Mouse (Mus musculus): ENCODE measurements around the gene Rgl2. TPM values are rescaled to one million over a fixed set of nuclear protein-coding genes. Genes with fewer than 3 reads are reported as not detected.

Rgl2 gene
- total RNA-seq, 2 experiments from 2014 or later = 5.2 to 9.7 TPM

Other genes with a start within 250 kb of the Rgl2 start
- 1,242 and 1,297 TPM in 2 replicates for gene Hnrnpm, start 242.7 kb upstream of the Rgl2 start, total RNA-seq (2015; ENCODE audit: low replicate concordance)
- gene Hnrnpm, start 242.7 kb upstream of the Rgl2 start, total RNA-seq (2017; ENCODE audit: low replicate concordance) = 1,014 and 1,409 TPM in 2 replicates
- 910 and 992 TPM in 2 replicates for gene March2, start 210.9 kb upstream of the Rgl2 start, total RNA-seq (2015; ENCODE audit: low replicate concordance)
- gene March2, start 210.9 kb upstream of the Rgl2 start, total RNA-seq (2017; ENCODE audit: low replicate concordance) = 1,070 and 1,140 TPM in 2 replicates
- 43.9 and 50.9 TPM in 2 replicates for gene Rab11b, start 169.0 kb upstream of the Rgl2 start, total RNA-seq (2015; ENCODE audit: low replicate concordance)
- gene Rab11b, start 169.0 kb upstream of the Rgl2 start, total RNA-seq (2017; ENCODE audit: low replicate concordance) = 28.1 and 36.7 TPM in 2 replicates
- 0.96 and 1.5 TPM in 2 replicates for gene Angptl4, start 147.7 kb upstream of the Rgl2 start, total RNA-seq (2015; ENCODE audit: low replicate concordance)
- 1.1 and 4.3 TPM in 2 replicates for gene Angptl4, start 147.7 kb upstream of the Rgl2 start, total RNA-seq (2017; ENCODE audit: low replicate concordance)
- not detected in 2 replicates for gene Kank3, start 119.0 kb upstream of the Rgl2 start, total RNA-seq (2015; ENCODE audit: low replicate concordance)
- 0.42 and 1.3 TPM in 2 replicates for gene Kank3, start 119.0 kb upstream of the Rgl2 start, total RNA-seq (2017; ENCODE audit: low replicate concordance)
- 216 and 275 TPM in 2 replicates for gene Rps28, start 105.0 kb upstream of the Rgl2 start, total RNA-seq (2015; ENCODE audit: low replicate concordance)
- 302 and 335 TPM in 2 replicates for gene Rps28, start 105.0 kb upstream of the Rgl2 start, total RNA-seq (2017; ENCODE audit: low replicate concordance)
- gene Ndufa7, start 105.0 kb upstream of the Rgl2 start, total RNA-seq (2015; ENCODE audit: low replicate concordance) = 50.6 and 57.5 TPM in 2 replicates
- 35.4 and 46.6 TPM in 2 replicates for gene Ndufa7, start 105.0 kb upstream of the Rgl2 start, total RNA-seq (2017; ENCODE audit: low replicate concordance)
- gene Cd320, start 86.5 kb upstream of the Rgl2 start, total RNA-seq (2015; ENCODE audit: low replicate concordance) = 3.1 and 3.3 TPM in 2 replicates
- not detected in 2 replicates for gene Cd320, start 86.5 kb upstream of the Rgl2 start, total RNA-seq (2017; ENCODE audit: low replicate concordance)
- not detected in 2 replicates for gene Gm7029, start 55.7 kb upstream of the Rgl2 start, total RNA-seq (2015; ENCODE audit: low replicate concordance)
- gene Gm7029, start 55.7 kb upstream of the Rgl2 start, total RNA-seq (2017; ENCODE audit: low replicate concordance) = not detected in 2 replicates
- gene Kifc1, start 38.9 kb upstream of the Rgl2 start, total RNA-seq (2015; ENCODE audit: low replicate concordance) = 5.0 and 17.6 TPM in 2 replicates
- gene Kifc1, start 38.9 kb upstream of the Rgl2 start, total RNA-seq (2017; ENCODE audit: low replicate concordance) = 47.5 and 80.7 TPM in 2 replicates
- gene Platr17, start 24.4 kb upstream of the Rgl2 start, total RNA-seq (2015; ENCODE audit: low replicate concordance) = not detected in 2 replicates
- 9.7 TPM in 1 of 2 replicates, not detected in the other for gene Platr17, start 24.4 kb upstream of the Rgl2 start, total RNA-seq (2017; ENCODE audit: low replicate concordance)
- gene Daxx, start 20.1 kb upstream of the Rgl2 start, total RNA-seq (2015; ENCODE audit: low replicate concordance) = 12.1 and 14.2 TPM in 2 replicates
- 20.4 and 21.7 TPM in 2 replicates for gene Daxx, start 20.1 kb upstream of the Rgl2 start, total RNA-seq (2017; ENCODE audit: low replicate concordance)
- 30.7 and 30.9 TPM in 2 replicates for gene Tapbp, start 13.6 kb upstream of the Rgl2 start, total RNA-seq (2015; ENCODE audit: low replicate concordance)
- gene Tapbp, start 13.6 kb upstream of the Rgl2 start, total RNA-seq (2017; ENCODE audit: low replicate concordance) = 34.3 and 39.6 TPM in 2 replicates
- gene Zbtb22, start 13.6 kb upstream of the Rgl2 start, total RNA-seq (2015; ENCODE audit: low replicate concordance) = 4.0 and 7.9 TPM in 2 replicates
- gene Zbtb22, start 13.6 kb upstream of the Rgl2 start, total RNA-seq (2017; ENCODE audit: low replicate concordance) = 8.8 and 10.3 TPM in 2 replicates
- 15.9 and 38.0 TPM in 2 replicates for gene Pfdn6, start 10.8 kb downstream of the Rgl2 start, total RNA-seq (2015; ENCODE audit: low replicate concordance)
- 22.9 TPM in 2 replicates for gene Pfdn6, start 10.8 kb downstream of the Rgl2 start, total RNA-seq (2017; ENCODE audit: low replicate concordance)
- gene Wdr46, start 11.1 kb downstream of the Rgl2 start, total RNA-seq (2015; ENCODE audit: low replicate concordance) = 4.0 and 15.9 TPM in 2 replicates
- gene Wdr46, start 11.1 kb downstream of the Rgl2 start, total RNA-seq (2017; ENCODE audit: low replicate concordance) = 7.5 and 8.5 TPM in 2 replicates
- not detected in 2 replicates for gene B3galt4, start 21.9 kb downstream of the Rgl2 start, total RNA-seq (2015; ENCODE audit: low replicate concordance)
- gene B3galt4, start 21.9 kb downstream of the Rgl2 start, total RNA-seq (2017; ENCODE audit: low replicate concordance) = 0.70 and 0.94 TPM in 2 replicates
- 8.2 and 11.3 TPM in 2 replicates for gene Vps52, start 26.3 kb downstream of the Rgl2 start, total RNA-seq (2015; ENCODE audit: low replicate concordance)
- 13.0 and 17.0 TPM in 2 replicates for gene Vps52, start 26.3 kb downstream of the Rgl2 start, total RNA-seq (2017; ENCODE audit: low replicate concordance)
- 758 and 917 TPM in 2 replicates for gene Rps18, start 26.5 kb downstream of the Rgl2 start, total RNA-seq (2015; ENCODE audit: low replicate concordance)
- 207 and 301 TPM in 2 replicates for gene Rps18, start 26.5 kb downstream of the Rgl2 start, total RNA-seq (2017; ENCODE audit: low replicate concordance)
- gene H2-K1, start 70.8 kb downstream of the Rgl2 start, total RNA-seq (2015; ENCODE audit: low replicate concordance) = 177 and 273 TPM in 2 replicates
- 97.6 and 121 TPM in 2 replicates for gene H2-K1, start 70.8 kb downstream of the Rgl2 start, total RNA-seq (2017; ENCODE audit: low replicate concordance)
- gene Ring1, start 95.1 kb downstream of the Rgl2 start, total RNA-seq (2015; ENCODE audit: low replicate concordance) = 1.9 and 9.2 TPM in 2 replicates
- gene Ring1, start 95.1 kb downstream of the Rgl2 start, total RNA-seq (2017; ENCODE audit: low replicate concordance) = 2.0 and 2.8 TPM in 2 replicates
- gene H2-Ke6, start 98.5 kb downstream of the Rgl2 start, total RNA-seq (2015; ENCODE audit: low replicate concordance) = 26.5 and 50.7 TPM in 2 replicates
- gene H2-Ke6, start 98.5 kb downstream of the Rgl2 start, total RNA-seq (2017; ENCODE audit: low replicate concordance) = 15.0 and 17.8 TPM in 2 replicates
- gene Slc39a7, start 102.1 kb downstream of the Rgl2 start, total RNA-seq (2015; ENCODE audit: low replicate concordance) = not detected in 2 replicates
- 11.5 and 16.6 TPM in 2 replicates for gene Slc39a7, start 102.1 kb downstream of the Rgl2 start, total RNA-seq (2017; ENCODE audit: low replicate concordance)
- gene Rxrb, start 102.3 kb downstream of the Rgl2 start, total RNA-seq (2015; ENCODE audit: low replicate concordance) = 7.1 and 8.3 TPM in 2 replicates
- 10.7 and 12.0 TPM in 2 replicates for gene Rxrb, start 102.3 kb downstream of the Rgl2 start, total RNA-seq (2017; ENCODE audit: low replicate concordance)
- 1.3 TPM in 1 of 2 replicates, not detected in the other for gene Col11a2, start 109.9 kb downstream of the Rgl2 start, total RNA-seq (2015; ENCODE audit: low replicate concordance)
- 4.3 and 7.0 TPM in 2 replicates for gene Col11a2, start 109.9 kb downstream of the Rgl2 start, total RNA-seq (2017; ENCODE audit: low replicate concordance)
- 0.84 and 7.9 TPM in 2 replicates for gene H2-Oa, start 162.8 kb downstream of the Rgl2 start, total RNA-seq (2015; ENCODE audit: low replicate concordance)
- gene H2-Oa, start 162.8 kb downstream of the Rgl2 start, total RNA-seq (2017; ENCODE audit: low replicate concordance) = 1.1 TPM in 1 of 2 replicates, not detected in the other
- 15.9 and 37.5 TPM in 2 replicates for gene H2-DMa, start 190.0 kb downstream of the Rgl2 start, total RNA-seq (2015; ENCODE audit: low replicate concordance)
- 11.7 and 13.3 TPM in 2 replicates for gene H2-DMa, start 190.0 kb downstream of the Rgl2 start, total RNA-seq (2017; ENCODE audit: low replicate concordance)
- 36.1 and 75.0 TPM in 2 replicates for gene Brd2, start 193.1 kb downstream of the Rgl2 start, total RNA-seq (2015; ENCODE audit: low replicate concordance)
- 114 and 135 TPM in 2 replicates for gene Brd2, start 193.1 kb downstream of the Rgl2 start, total RNA-seq (2017; ENCODE audit: low replicate concordance)
- 2.5 TPM in 1 of 2 replicates, not detected in the other for gene H2-DMb2, start 213.8 kb downstream of the Rgl2 start, total RNA-seq (2015; ENCODE audit: low replicate concordance)
- gene H2-DMb2, start 213.8 kb downstream of the Rgl2 start, total RNA-seq (2017; ENCODE audit: low replicate concordance) = 3.2 and 3.6 TPM in 2 replicates
- 6.1 and 9.6 TPM in 2 replicates for gene H2-DMb1, start 223.5 kb downstream of the Rgl2 start, total RNA-seq (2015; ENCODE audit: low replicate concordance)
- 7.1 and 15.8 TPM in 2 replicates for gene H2-DMb1, start 223.5 kb downstream of the Rgl2 start, total RNA-seq (2017; ENCODE audit: low replicate concordance)